Mouse (Mus musculus): ENCODE measurements around the gene Dennd1b. TPM values are rescaled to one million over a fixed set of nuclear protein-coding genes. Genes with fewer than 3 reads are reported as not detected.

The Dennd1b gene
- total and polyA plus RNA-seq, 3 experiments, result 8.0 to 8.9 (median 8.0) TPM

GRCm38 (mm10) chr1:138936169-138936568, 27.1 kb upstream of the Dennd1b start:
- in situ Hi-C loops (cut with MboI; ENCODE audit: low pct_ligation_motif_present, low pct_unique_long_range_greater_than_20kb, low sequenced_read_pairs), result no loop called here
- H3K36me3 ChIP-seq (replicated peaks in 1 of 2; ENCODE audit: control insufficient read depth in 1 of 2, insufficient read depth in 1 of 2, low read length in 1 of 2), result no peaks in the 10 kb centered on the region
- TF ChIP-seq USF1 (IDR thresholded peaks at IDR 0.05; ENCODE audit: low read depth, low read length) (no peak), HCFC1 (IDR thresholded peaks at IDR 0.05; ENCODE audit: low read depth, low read length) (no peak), CHD2 (IDR thresholded peaks at IDR 0.05; ENCODE audit: low read length) (no peak), ZNF384 (IDR thresholded peaks at IDR 0.05; ENCODE audit: low read depth, low read length) (no peak), POLR2A (IDR thresholded peaks at IDR 0.05; ENCODE audit: low read depth, low read length) (no peak), TBP (conservative IDR thresholded peaks at IDR 0.05; ENCODE audit: low read depth, low read length) (no peak), ZMIZ1 (IDR thresholded peaks at IDR 0.05; ENCODE audit: low read depth, low read length) (no peak), E2F4 (IDR thresholded peaks at IDR 0.05; ENCODE audit: insufficient replicate concordance, low read depth, low read length) (no peak), MEF2A (IDR thresholded peaks at IDR 0.05; ENCODE audit: borderline replicate concordance, low read depth, low read length) (no peak), MXI1 (IDR thresholded peaks at IDR 0.05; ENCODE audit: low read depth, low read length) (no peak), RCOR1 (conservative IDR thresholded peaks at IDR 0.05; ENCODE audit: low read depth, low read length) (no peak), NELFE (IDR thresholded peaks at IDR 0.05; ENCODE audit: low read depth, low read length) (no peak), IRF4 (IDR thresholded peaks at IDR 0.05; ENCODE audit: low read depth, low read length) (no peak), GABPA (IDR thresholded peaks at IDR 0.05; ENCODE audit: insufficient replicate concordance, low read depth, low read length) (no peak), ELF1 (IDR thresholded peaks at IDR 0.05; ENCODE audit: low read depth, low read length) (no peak), RAD21 (IDR thresholded peaks at IDR 0.05; ENCODE audit: low read depth, low read length) (no peak)

GRCm38 (mm10) chr1:138937686-138938370, 25.4 kb upstream of the Dennd1b start:
- no peaks in the 10 kb centered on the region for H3K79me2 ChIP-seq (replicated peaks; ENCODE audit: control insufficient read depth, extremely low read depth, insufficient read depth, poor library complexity, severe bottlenecking)
- dilution Hi-C loops (cut with MboI; ENCODE audit: extremely low pct_ligation_motif_present, extremely low pct_unique_long_range_greater_than_20kb, low sequenced_read_pairs), result no loop called here
- no peak for DNase-seq (ENCODE audit: extremely low read depth)
- H3K36me3 ChIP-seq (replicated peaks in 1 of 2; ENCODE audit: control insufficient read depth in 1 of 2, insufficient read depth in 1 of 2, low read length in 1 of 2), result no peaks in the 10 kb centered on the region
- TF ChIP-seq TCF12 (IDR thresholded peaks at IDR 0.05; ENCODE audit: low read depth, low read length) (no peak), SMC3 (IDR thresholded peaks at IDR 0.05; ENCODE audit: low read depth, low read length) (no peak), PAX5 (IDR thresholded peaks at IDR 0.05; ENCODE audit: low read length) (no peak), MYC (IDR thresholded peaks at IDR 0.05; ENCODE audit: low read depth, low read length) (no peak)
- no peak overlapping the region for H3K9ac ChIP-seq (ENCODE audit: insufficient read depth, low read depth)
- H3K4me1 ChIP-seq (ENCODE audit: control insufficient read depth in 1 of 2, insufficient read depth in 2 of 2), result peaks cover 6 to 15% of the 10 kb centered on the region in 2 experiments
- H3K27ac ChIP-seq (ENCODE audit: insufficient read depth, low read depth), result no peak overlapping the region
- no peak overlapping the region for H3K4me3 ChIP-seq (replicated peaks in 1 of 3; ENCODE audit: low read depth in 2 of 3, low read length in 2 of 3, poor library complexity in 1 of 3)
- no peaks in the 10 kb centered on the region for H3K9me3 ChIP-seq (replicated peaks; ENCODE audit: low read length)
- no peak overlapping the region for H3K4me2 ChIP-seq (ENCODE audit: insufficient read depth, low read depth, poor library complexity, severe bottlenecking)
- in situ Hi-C loops (cut with MboI; ENCODE audit: low pct_ligation_motif_present, low pct_unique_long_range_greater_than_20kb, low sequenced_read_pairs), result no loop called here
- H3K27me3 ChIP-seq (replicated peaks), result no peaks in the 10 kb centered on the region

More at GRCm38 (mm10) chr1:138936169-138936568, 27.1 kb upstream of the Dennd1b start:
- Histone ChIP-seq H3K4me1 (ENCODE audit: control insufficient read depth in 1 of 2, insufficient read depth in 2 of 2) (peaks cover 6 to 15% of the 10 kb centered on the region in 2 experiments), H3K27ac (ENCODE audit: insufficient read depth, low read depth) (no peak overlapping the region), H3K27me3 (replicated peaks) (no peaks in the 10 kb centered on the region), H3K4me3 (replicated peaks in 1 of 3; ENCODE audit: low read depth in 2 of 3, low read length in 2 of 3, poor library complexity in 1 of 3) (no peak overlapping the region), H3K4me2 (ENCODE audit: insufficient read depth, low read depth, poor library complexity, severe bottlenecking) (no peak overlapping the region), H3K9ac (ENCODE audit: insufficient read depth, low read depth) (no peak overlapping the region), H3K79me2 (replicated peaks; ENCODE audit: control insufficient read depth, extremely low read depth, insufficient read depth, poor library complexity, severe bottlenecking) (no peaks in the 10 kb centered on the region), H3K9me3 (replicated peaks; ENCODE audit: low read length) (no peaks in the 10 kb centered on the region)
- DNase-seq (ENCODE audit: extremely low read depth), result no peak
- dilution Hi-C loops (cut with MboI; ENCODE audit: extremely low pct_ligation_motif_present, extremely low pct_unique_long_range_greater_than_20kb, low sequenced_read_pairs), result no loop called here
